Mouse (Mus musculus) kidney, adult 2 months (tissue): ENCODE measurements around the gene Myocd. TPM values are rescaled to one million over a fixed set of nuclear protein-coding genes. Genes with fewer than 3 reads are reported as not detected.

Source experiments
- DNase-seq: peaks from one replicate; pipeline ENCODE4 v3.0.0; 2021
- H3K27ac ChIP-seq: fragments of 200-500 bp; 2 replicates; pipeline ENCODE4 v1.5.1; 2012; ENCODE audit warnings: low read depth, low read length, control low read depth, inconsistent platforms; ENCODE audit not compliant: insufficient read depth
- H3K27me3 ChIP-seq: fragments of 200-500 bp; replicated peaks from 2 replicates; pipeline ENCODE4 v1.6.1; 2012; ENCODE audit warnings: mild to moderate bottlenecking, moderate library complexity, low read length, inconsistent platforms; ENCODE audit not compliant: control insufficient read depth, insufficient read depth
- H3K36me3 ChIP-seq: fragments of 200-500 bp; 2 replicates; pipeline ENCODE4 v1.6.1; 2012; ENCODE audit warnings: mild to moderate bottlenecking, moderate library complexity, low read length, inconsistent platforms; ENCODE audit not compliant: control insufficient read depth, insufficient read depth
- H3K4me1 ChIP-seq: fragments of 200-500 bp; 2 replicates; pipeline ENCODE4 v1.6.1; 2011; ENCODE audit warnings: low read length; ENCODE audit not compliant: control insufficient read depth, insufficient read depth
- H3K4me3 ChIP-seq: fragments of 200-500 bp; 2 replicates; pipeline ENCODE4 v1.5.1; 2011; ENCODE audit warnings: mild to moderate bottlenecking, low read depth, low read length, control low read depth; ENCODE audit not compliant: insufficient read depth
- CTCF ChIP-seq: fragments of 200-500 bp; conservative IDR thresholded peaks from 2 replicates; pipeline ENCODE4 v1.5.1; 2011; ENCODE audit warnings: low read depth, mild to moderate bottlenecking, control low read depth, low read length, moderate library complexity, mixed read lengths; ENCODE audit not compliant: insufficient read depth, insufficient read length
- POLR2A ChIP-seq: fragments of 200-500 bp; IDR thresholded peaks from one replicate; pipeline ENCODE4 v1.6.1; 2011; ENCODE audit warnings: low read depth, low read length, control low read depth
- WGBS: fragments of 180-500 bp; shearing (Covaris S2); methylation state at CpG from one replicate; pipeline ENCODE4 v1.1.7; 2018; 5-methylcytosine and 5-hydroxymethylcytosine counted together
- polyA plus RNA-seq: library from polyadenylated mRNA; depleted of rRNA; stranded (reverse); fragments of >200 nt; gene quantifications from 2 replicates; pipeline ENCODE4 v1.2.3, GENCODE M21; 2012

The Myocd gene
- polyA plus RNA-seq, 1 experiment = 0.34 TPM

DNA sequence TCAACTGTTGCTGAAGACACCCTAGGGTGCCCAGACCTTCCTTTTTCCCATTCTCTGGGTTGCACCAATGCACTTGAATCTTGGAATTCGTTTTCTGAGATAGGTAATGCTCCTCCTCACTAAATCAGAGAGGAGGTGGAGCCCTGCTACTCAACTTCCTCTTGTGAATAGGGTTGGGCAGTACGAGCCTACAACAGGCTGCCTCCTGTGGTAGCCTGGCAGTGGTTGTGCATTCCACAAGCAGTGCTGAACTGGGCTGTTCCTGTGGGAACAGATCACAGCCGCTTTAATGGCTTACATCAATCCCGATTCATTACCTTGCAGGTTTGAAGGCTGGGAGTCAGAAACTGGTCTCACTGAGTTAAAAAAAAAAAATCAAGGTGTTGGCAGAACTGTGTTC is 1.2 kb upstream of the Myocd start:
- no peaks in the 10 kb centered on the region for H3K27me3 ChIP-seq
- WGBS = 16% methylated on average over 4 of the region's 4 CpGs
- DNase-seq = no peak

DNA sequence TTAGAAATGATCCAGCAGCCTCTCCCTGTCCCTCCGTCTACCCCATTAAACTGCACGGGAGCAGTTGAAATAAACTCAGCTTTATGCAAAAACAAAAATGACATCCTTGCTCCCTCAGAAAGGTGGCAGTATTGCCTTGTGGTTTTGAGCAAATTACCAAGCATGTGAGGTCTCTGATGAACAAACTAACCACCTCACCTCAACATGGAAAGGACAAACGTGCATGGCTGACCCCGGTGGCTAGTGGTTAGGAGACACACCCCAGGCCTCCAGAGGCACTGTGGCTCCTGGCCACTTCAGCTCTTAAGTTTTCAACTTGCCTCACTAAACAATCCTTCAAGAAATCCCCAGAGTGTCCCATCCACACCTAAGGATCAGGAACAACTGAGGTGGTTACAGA is 1.5 kb downstream of the Myocd start:
- 27% methylated on average over 4 of the region's 4 CpGs for WGBS
- no peaks in the 10 kb centered on the region for H3K27me3 ChIP-seq
- TF ChIP-seq CTCF (0 out of 2 replicates have a peak, but pooled peaks have one; percentile 19), POLR2A (no peak)
- H3K27ac ChIP-seq = no peak overlapping the region
- no peaks in the 10 kb centered on the region for H3K4me1 ChIP-seq
- H3K4me3 ChIP-seq = no peak overlapping the region
- DNase-seq = peak; percentile 30
- no peaks in the 10 kb centered on the region for H3K36me3 ChIP-seq

More for the DNA sequence above, 1.2 kb upstream of the Myocd start:
- no peak overlapping the region for H3K4me3 ChIP-seq
- no peaks in the 10 kb centered on the region for H3K4me1 ChIP-seq
- H3K27ac ChIP-seq = no peak overlapping the region
- no peaks in the 10 kb centered on the region for H3K36me3 ChIP-seq
- TF ChIP-seq CTCF = no peak
- TF ChIP-seq POLR2A = no peak

DNA sequence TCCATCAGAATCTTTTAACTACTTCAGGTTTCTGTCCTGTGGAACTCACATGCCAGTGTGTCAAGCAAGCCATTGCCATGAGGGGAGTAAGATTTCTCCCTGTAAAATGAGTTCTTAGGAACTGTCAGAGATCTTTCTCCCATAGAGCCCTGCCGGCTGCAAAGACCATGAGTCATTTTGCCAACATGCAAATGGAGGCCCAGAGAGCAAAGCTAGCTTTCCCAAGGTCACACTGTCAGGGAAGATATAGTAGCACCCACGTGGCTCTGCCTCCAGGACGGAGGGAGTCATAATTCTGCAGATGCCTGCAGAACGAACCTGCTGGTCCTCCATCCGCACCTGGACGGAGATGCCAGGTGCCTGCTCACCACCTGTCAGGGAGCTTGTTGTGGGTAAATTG is 6.3 kb downstream of the Myocd start:
- 46% methylated on average over 6 of the region's 6 CpGs for WGBS
- no peaks in the 10 kb centered on the region for H3K36me3 ChIP-seq
- DNase-seq = no peak
- TF ChIP-seq CTCF (no peak), POLR2A (no peak)
- H3K4me1 ChIP-seq = no peaks in the 10 kb centered on the region
- no peak overlapping the region for H3K4me3 ChIP-seq
- H3K27ac ChIP-seq = no peak overlapping the region
- H3K27me3 ChIP-seq = no peaks in the 10 kb centered on the region

DNA sequence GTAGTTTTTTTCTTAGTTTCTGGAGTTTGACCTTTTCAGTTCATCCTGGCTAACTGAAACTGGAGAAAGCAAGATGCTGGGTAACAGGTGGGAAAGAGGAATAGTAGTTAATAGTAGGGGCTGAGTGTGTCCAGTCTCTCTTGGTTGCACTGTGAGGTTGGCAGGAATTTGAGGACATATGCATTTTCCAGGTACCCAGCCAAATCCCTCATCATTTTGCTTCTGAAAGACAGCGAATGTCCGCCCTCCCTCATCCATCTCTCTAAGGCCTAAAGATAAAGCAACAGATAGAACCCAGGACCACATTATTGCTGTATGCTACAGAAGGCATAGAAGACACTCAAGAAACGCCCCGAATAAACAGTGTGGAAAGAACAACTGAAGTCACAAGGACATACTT is 10.8 kb downstream of the Myocd start:
- no peaks in the 10 kb centered on the region for H3K27me3 ChIP-seq
- H3K27ac ChIP-seq = no peak overlapping the region
- WGBS = 94% methylated on average over 4 of the region's 4 CpGs
- no peak overlapping the region for H3K4me3 ChIP-seq
- no peak for DNase-seq
- TF ChIP-seq CTCF (no peak), POLR2A (no peak)
- H3K4me1 ChIP-seq = no peaks in the 10 kb centered on the region
- H3K36me3 ChIP-seq = no peaks in the 10 kb centered on the region

DNA sequence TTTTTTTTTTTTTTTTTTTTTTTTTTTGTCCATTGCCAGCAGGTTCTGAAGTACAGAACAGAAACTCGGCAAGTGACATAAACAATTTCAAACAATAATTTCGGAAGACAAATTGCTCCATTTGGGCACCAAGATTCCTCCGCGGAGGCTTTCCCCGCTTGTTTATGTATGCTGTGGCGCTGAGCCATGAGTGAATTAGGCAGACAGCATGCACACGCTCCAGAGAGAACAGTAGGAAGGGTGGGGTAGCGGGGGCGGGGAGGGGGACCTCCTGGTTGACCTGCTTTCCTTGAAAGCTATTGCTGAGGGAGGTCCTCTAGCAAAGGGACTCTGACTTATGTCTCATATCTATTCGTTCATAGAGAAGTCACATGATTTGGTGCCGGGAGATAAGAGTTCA is 13.6 kb downstream of the Myocd start:
- no peak for DNase-seq
- no peaks in the 10 kb centered on the region for H3K36me3 ChIP-seq
- H3K27me3 ChIP-seq = no peaks in the 10 kb centered on the region
- H3K4me1 ChIP-seq = no peaks in the 10 kb centered on the region
- H3K4me3 ChIP-seq = no peak overlapping the region
- WGBS = 79% methylated on average over 11 of the region's 11 CpGs
- no peak overlapping the region for H3K27ac ChIP-seq
- TF ChIP-seq POLR2A = no peak
- TF ChIP-seq CTCF = no peak

DNA sequence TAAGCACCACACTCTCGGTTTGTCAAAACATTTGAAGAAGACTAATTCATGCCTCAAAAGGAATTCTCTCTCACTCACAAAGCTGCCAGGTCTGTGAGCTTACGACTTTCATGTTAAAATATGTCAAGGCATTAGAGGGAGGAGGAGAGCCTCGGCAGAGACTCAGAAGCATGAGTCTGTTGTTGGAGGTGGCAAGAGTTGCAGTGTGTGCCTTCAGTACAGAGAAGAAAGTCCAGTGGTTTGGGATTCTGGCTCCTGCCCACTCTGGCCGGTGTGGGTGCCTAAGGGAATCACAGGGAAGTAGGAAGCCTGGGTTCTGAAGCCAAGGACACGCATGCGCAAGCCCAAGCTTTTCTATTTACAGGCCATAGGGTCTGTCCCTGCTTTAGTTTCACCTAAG is 14.2 kb downstream of the Myocd start:
- H3K4me3 ChIP-seq = no peak overlapping the region
- H3K36me3 ChIP-seq = no peaks in the 10 kb centered on the region
- 77% methylated on average over 6 of the region's 6 CpGs for WGBS
- TF ChIP-seq POLR2A = no peak
- no peak for TF ChIP-seq CTCF
- H3K27me3 ChIP-seq = no peaks in the 10 kb centered on the region
- no peak for DNase-seq
- H3K27ac ChIP-seq = no peak overlapping the region
- no peaks in the 10 kb centered on the region for H3K4me1 ChIP-seq

DNA sequence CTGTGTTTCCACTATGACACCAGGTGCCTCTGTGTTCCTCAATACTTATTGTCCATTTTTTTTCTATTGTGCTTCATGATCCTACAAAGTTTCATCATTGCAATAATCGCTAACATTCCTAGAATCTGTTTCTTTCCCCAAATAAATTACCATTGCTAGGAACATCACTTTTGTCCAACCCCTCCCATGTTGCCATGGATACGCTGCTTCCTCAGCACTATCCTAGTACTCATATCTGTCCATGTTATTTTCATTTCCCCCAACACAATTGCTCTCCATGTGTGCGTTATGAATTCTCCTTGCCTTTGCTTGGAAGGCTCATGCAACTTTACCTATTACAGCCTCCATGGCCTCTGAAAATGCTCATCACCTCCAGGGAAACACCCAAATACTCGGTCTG is 19.4 kb downstream of the Myocd start:
- Histone ChIP-seq H3K27me3 (no peaks in the 10 kb centered on the region), H3K36me3 (no peaks in the 10 kb centered on the region), H3K4me1 (no peaks in the 10 kb centered on the region), H3K4me3 (no peak overlapping the region), H3K27ac (no peak overlapping the region)
- TF ChIP-seq POLR2A = no peak
- no peak for TF ChIP-seq CTCF
- WGBS = 92% methylated on average over 4 of the region's 4 CpGs
- DNase-seq = no peak

DNA sequence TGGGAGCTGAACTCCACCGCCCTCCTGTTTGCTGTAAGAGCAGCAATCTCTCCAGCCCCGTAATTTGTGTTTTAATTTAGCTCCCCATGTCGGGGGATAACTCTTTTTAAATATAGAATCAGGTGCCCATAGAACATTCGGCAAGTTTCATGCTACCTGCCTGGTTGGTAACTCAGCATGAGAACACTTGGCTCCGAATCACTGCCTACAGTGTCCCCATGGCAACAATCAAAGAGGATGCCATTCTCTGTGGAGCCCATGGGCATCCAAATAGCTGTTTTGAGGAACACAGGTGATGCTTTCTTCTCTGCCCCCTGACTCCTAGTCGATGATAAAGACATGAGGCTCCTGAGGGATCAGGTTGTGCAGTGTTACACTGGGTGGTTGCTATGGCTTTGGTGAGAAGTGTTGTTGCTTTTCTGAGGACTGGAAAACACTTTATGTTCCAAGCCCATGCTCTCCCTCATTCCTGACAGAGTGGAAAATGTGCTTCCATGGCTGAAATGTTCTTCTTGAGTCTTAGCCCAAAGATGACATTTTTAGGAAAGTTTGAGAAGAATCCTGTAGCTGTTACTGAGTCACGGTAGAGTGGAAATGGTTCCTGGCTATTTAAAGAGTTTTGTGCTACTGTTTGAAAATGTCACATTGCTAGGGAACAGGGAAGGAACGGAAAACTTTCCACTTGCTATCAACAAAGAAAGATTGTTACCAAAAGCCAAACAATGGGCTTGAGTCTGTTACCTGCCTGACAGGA is 23.3 kb downstream of the Myocd start:
- TF ChIP-seq POLR2A = no peak
- TF ChIP-seq CTCF = no peak
- Histone ChIP-seq H3K27me3 (no peaks in the 10 kb centered on the region), H3K27ac (no peak overlapping the region), H3K4me3 (no peak overlapping the region), H3K4me1 (no peaks in the 10 kb centered on the region), H3K36me3 (no peaks in the 10 kb centered on the region)
- WGBS = 80% methylated on average over 8 of the region's 8 CpGs
- no peak for DNase-seq
